Mouse (Mus musculus): ENCODE data around the gene Trmt10c.

DNA sequence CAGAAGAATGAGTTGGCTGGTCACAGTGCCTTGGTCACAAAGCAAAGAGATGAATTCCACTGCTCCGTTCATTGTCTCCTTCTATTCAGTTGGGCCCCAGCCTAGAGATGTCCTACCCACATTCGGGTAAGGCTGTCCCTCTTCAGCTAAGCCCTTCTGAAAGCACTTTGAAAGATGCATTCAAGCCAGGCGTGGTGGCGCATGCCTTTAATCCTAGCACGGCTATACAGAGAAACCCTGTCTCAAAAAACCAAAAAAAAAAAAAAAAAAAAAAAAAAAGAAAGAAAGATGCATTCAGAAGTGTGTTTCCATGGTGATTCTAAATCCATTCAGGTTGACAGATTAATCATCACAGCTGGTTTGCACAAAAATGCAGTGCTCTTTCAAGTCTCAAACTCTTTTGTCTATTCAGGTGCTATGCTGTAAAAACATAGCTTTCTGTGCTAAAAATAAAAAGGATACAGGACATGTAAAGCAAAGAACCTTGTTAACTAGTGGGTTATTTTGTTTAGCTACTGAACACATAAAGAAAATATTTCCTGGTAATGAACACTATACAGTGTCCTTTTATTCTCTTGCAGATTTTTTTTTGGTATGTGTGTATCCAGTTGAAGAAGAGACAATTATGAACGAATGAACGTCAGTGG is 19.4 kb upstream of the Trmt10c start:
- TF ChIP-seq POLR2A (IDR thresholded peaks at IDR 0.05; ENCODE audit: borderline replicate concordance, insufficient read depth, low read length) (no peak), CTCF (IDR thresholded peaks at IDR 0.05; ENCODE audit: borderline replicate concordance, insufficient read depth, low read depth, low read length) (no peak)
